Mouse (Mus musculus) small intestine, adult 2 months (tissue): Measurements from ENCODE around the gene Cd248.
A peak's percentile ranks its signal among the peaks of the same experiment; 100 is the strongest.

ENCODE experiments used
- CTCF ChIP-seq: fragments of 200-500 bp; IDR thresholded peaks from 2 replicates; pipeline ENCODE4 v1.5.1; 2012; ENCODE audit warnings: low read depth, mild to moderate bottlenecking, control low read depth, inconsistent platforms, low read length, moderate library complexity, mixed read lengths; ENCODE audit not compliant: insufficient replicate concordance, insufficient read length; ENCODE audit errors: extremely low read depth
- POLR2A ChIP-seq: fragments of 200-500 bp; IDR thresholded peaks from 2 replicates; pipeline ENCODE4 v1.6.1; 2012; ENCODE audit warnings: low read depth, mild to moderate bottlenecking, control low read depth, inconsistent platforms, low read length, moderate library complexity

DNA sequence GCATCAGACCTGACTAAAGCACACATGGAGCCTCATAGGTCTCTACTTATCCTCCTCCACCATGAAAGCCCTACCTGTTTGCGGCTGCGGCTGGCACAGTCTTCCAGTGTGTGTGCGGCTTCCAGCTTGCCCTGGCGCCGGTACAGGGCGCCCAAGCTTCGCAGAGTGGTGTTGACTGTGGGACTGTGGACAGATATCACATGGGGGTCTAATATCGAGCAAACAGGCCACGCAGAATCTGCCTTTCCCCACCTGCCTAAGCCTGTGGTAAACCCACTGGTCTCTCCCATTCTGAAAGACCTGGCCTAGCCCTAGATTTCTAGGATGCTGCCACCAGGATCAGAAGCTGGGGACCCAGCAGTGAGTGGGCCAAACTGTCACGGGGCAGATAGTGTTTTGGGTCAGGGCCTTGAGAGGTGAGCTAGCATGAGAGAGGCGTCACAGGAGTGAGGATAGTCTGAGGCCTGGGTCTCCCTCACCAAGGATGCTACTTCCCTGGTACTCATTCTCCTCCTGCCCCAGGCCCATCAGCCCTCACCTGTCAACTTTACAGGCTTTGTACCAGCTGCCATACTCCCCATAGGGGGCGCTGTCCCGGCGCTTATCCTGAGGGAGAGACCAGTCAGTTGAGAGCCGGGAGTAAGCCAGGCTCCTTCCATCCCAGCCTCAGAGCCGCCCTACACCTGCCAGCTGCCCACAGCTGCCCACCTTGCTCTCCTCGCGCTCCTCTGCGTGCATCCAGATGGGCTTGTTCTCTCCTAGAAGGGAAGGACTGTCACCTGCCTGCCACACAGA lies 42.0 kb downstream of the Cd248 start:
- TF ChIP-seq CTCF (peak; percentile 35; the same call in 1 of the 2 replicates), POLR2A (no peak)
